Mouse (Mus musculus) forebrain, embryonic 16.5 days (tissue): ENCODE data around the gene Nr1i3. TPM values are rescaled to one million over a fixed set of nuclear protein-coding genes. Genes with fewer than 3 reads are reported as not detected.

ENCODE experiments used
- ATAC-seq: fragments of 200-750 bp; cut with Nextera tagmentation; 2 replicates; pipeline ENCODE4 v1.8.0; 2017; ENCODE audit warnings: mild to moderate bottlenecking, moderate library complexity
- H3K27ac ChIP-seq: fragments of 300-500 bp; sonication (generic); 2 replicates; pipeline ENCODE4 v1.5.1; 2014; ENCODE audit warnings: low read length, control low read depth
- H3K27me3 ChIP-seq: fragments of 300-500 bp; sonication (generic); replicated peaks from 2 replicates; pipeline ENCODE4 v1.6.1; 2014; ENCODE audit warnings: low read length; ENCODE audit not compliant: control insufficient read depth, insufficient read depth
- H3K36me3 ChIP-seq: fragments of 300-500 bp; sonication (generic); 2 replicates; pipeline ENCODE4 v1.6.1; 2014; ENCODE audit not compliant: control insufficient read depth, insufficient read depth
- H3K4me1 ChIP-seq: fragments of 300-500 bp; sonication (generic); replicated peaks from 2 replicates; pipeline ENCODE4 v1.6.1; 2014; ENCODE audit warnings: low read length; ENCODE audit not compliant: control insufficient read depth, insufficient read depth
- H3K4me2 ChIP-seq: fragments of 300-500 bp; sonication (generic); 2 replicates; pipeline ENCODE4 v1.6.1; 2014; ENCODE audit warnings: mild to moderate bottlenecking, low read length, control low read depth
- H3K4me3 ChIP-seq: fragments of 300-500 bp; sonication (generic); replicated peaks from 2 replicates; pipeline ENCODE4 v1.5.1; 2014; ENCODE audit warnings: mild to moderate bottlenecking, low read length, control low read depth
- H3K9ac ChIP-seq: fragments of 300-500 bp; sonication (generic); replicated peaks from 2 replicates; pipeline ENCODE4 v1.6.1; 2014; ENCODE audit warnings: low read depth, low read length, control low read depth
- H3K9me3 ChIP-seq: fragments of 300-500 bp; sonication (generic); 2 replicates; pipeline ENCODE4 v1.6.1; 2016; ENCODE audit warnings: low read length; ENCODE audit not compliant: control insufficient read depth
- WGBS: fragments of 180-500 bp; shearing (Covaris S2); extraction: QIAGEN DNeasy Blood & Tissue Kit; methylation state at CpG from one replicate; pipeline ENCODE4 v1.1.7; 2014; 5-methylcytosine and 5-hydroxymethylcytosine counted together
- polyA plus RNA-seq: library from polyadenylated mRNA; unstranded; fragments of >200 nt; fragmentation: Nextera tagmentation; extraction: Ambion mirVana; gene quantifications from 2 replicates; pipeline ENCODE4 v1.2.1, GENCODE M21; 2015

Gene Nr1i3
- polyA plus RNA-seq, 1 experiment from 2014 or later: 0.48 TPM

DNA sequence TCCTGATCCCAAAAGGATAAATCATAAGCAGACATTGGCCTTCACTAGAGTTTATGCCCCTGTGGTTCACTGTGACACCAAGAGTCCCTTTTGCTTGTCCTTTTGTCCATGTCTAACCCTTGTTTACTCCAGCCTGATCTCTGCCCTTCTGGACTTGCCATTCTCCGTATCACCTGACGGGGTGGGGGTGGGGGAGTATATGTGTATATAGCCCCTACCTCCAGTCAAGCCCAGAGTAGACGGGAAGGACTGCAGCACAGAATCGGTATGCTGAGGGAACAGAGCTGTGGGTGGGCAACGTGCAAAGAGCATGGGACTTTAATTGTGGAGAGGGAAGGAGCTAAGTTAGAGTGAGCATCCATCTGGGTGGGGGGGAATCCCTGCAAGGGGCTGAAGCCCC, 11.1 kb downstream of the Nr1i3 start, which contains the start of gene Apoa2:
Apoa2 (plus strand) TSS at position 198 of the 400 bp plus-strand sequence.
- Histone ChIP-seq H3K36me3 (no peaks in the 10 kb centered on the region), H3K9ac (no peak within 1 kb of the TSS), H3K9me3 (no peaks in the 10 kb centered on the region), H3K27ac (no peak within 1 kb of the TSS), H3K4me1 (peaks cover 13% of the 10 kb centered on the region), H3K4me3 (no peak within 1 kb of the TSS), H3K4me2 (no peak within 1 kb of the TSS), H3K27me3 (no peaks in the 10 kb centered on the region)
- WGBS: 79% methylated on average over 5 of the region's 5 CpGs
- ATAC-seq: no peak

DNA sequence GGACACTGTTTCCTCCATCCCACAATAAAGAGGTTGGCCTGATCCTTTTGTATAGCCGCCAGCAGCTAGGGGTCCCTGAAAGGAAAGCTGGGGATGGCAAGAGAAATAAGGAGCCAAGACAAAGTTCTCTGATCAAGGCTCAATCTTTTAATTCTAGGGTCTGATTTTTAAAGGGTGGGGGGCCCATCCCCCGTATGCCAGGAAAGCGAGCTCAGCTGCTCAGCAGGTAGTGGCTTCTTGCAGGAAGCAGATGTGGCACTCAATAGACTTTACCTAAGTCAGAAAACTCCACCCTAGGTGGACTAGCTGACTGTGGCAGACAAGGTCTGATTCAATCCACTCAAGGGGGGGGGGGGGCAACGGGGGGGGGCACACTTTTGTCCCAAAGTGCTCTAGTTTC, 13.0 kb downstream of the Nr1i3 start:
- Histone ChIP-seq H3K4me3 (no peak overlapping the region), H3K9ac (no peak overlapping the region), H3K27ac (no peak overlapping the region), H3K4me1 (peaks cover 4% of the 10 kb centered on the region; the same call in 1 of the 2 replicates), H3K9me3 (no peaks in the 10 kb centered on the region), H3K27me3 (no peaks in the 10 kb centered on the region), H3K36me3 (no peaks in the 10 kb centered on the region), H3K4me2 (no peak overlapping the region)
- ATAC-seq: no peak
- WGBS: 29% methylated on average over 4 of the region's 4 CpGs

DNA sequence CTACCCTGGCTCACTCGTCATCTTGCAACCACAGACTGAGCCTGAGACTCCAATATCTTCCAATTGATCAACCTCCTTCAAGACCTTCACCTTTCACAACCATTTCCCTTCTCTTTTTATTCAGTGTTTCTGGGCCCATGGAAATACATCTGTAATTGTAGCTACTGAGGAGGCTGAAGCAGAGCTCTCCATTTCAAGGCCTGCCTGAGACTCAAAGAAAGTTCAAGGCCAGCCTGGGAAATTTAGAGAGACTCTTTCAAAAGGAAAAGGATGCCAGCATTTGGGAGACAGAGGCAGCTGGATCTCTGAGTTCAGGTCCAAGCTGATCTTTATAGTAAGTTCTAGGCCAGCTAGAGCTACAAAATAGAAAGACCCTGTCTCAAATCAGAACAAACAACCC, 14.1 kb downstream of the Nr1i3 start:
- 84% methylated on average over 1 of the region's 1 CpGs for WGBS
- no peak overlapping the region for H3K9ac ChIP-seq
- H3K4me2 ChIP-seq: no peak overlapping the region
- H3K27ac ChIP-seq: no peak overlapping the region
- no peaks in the 10 kb centered on the region for H3K36me3 ChIP-seq
- H3K4me1 ChIP-seq: 0 out of 2 replicates have a peak, but pooled peaks cover 2% of the 10 kb centered on the region
- no peaks in the 10 kb centered on the region for H3K9me3 ChIP-seq
- no peak for ATAC-seq
- H3K4me3 ChIP-seq: no peak overlapping the region
- no peaks in the 10 kb centered on the region for H3K27me3 ChIP-seq

GRCm38 (mm10) chr1:171229750-171230149, 16.0 kb downstream of the Nr1i3 start:
- ATAC-seq: no peak
- 43% methylated on average over 6 of the region's 6 CpGs for WGBS
- H3K9me3 ChIP-seq: no peaks in the 10 kb centered on the region
- no peak overlapping the region for H3K4me2 ChIP-seq
- H3K27ac ChIP-seq: no peak overlapping the region
- peaks cover 2% of the 10 kb centered on the region; the same call in 1 of the 2 replicates for H3K36me3 ChIP-seq
- H3K27me3 ChIP-seq: no peaks in the 10 kb centered on the region
- H3K9ac ChIP-seq: no peak overlapping the region
- no peak overlapping the region for H3K4me3 ChIP-seq
- no peaks in the 10 kb centered on the region for H3K4me1 ChIP-seq

DNA sequence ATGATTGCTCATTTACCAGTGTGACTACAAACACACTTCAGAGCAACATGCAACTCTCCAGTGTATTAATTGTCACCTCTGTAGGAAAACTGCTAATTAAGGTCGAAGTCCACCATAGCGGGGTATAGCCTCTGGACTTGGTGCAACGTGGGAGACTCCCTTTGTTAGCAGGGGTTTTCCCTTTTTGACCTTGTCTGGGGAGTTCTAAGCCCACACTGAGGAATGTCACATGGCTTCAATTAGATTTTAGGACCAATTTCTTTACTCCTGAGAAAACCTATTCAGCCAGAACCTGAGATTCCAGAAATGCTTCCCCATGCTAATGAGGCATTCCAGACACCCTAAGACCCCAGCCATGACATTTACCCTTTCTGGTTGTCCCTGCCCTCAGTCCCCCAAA, 16.4 kb downstream of the Nr1i3 start:
- 28% methylated on average over 3 of the region's 3 CpGs for whole genome bisulfite sequencing
- ATAC-seq: no peak
- no peak overlapping the region for H3K9ac ChIP-seq

GRCm38 (mm10) chr1:171231844-171232243, 18.1 kb downstream of the Nr1i3 start:
- Histone ChIP-seq H3K27me3 (no peaks in the 10 kb centered on the region), H3K4me1 (no peaks in the 10 kb centered on the region), H3K9ac (no peak overlapping the region), H3K9me3 (no peaks in the 10 kb centered on the region), H3K27ac (no peak overlapping the region), H3K36me3 (peaks cover 8% of the 10 kb centered on the region; the same call in 1 of the 2 replicates), H3K4me2 (no peak overlapping the region), H3K4me3 (no peak overlapping the region)
- 72% methylated on average over 4 of the region's 4 CpGs for WGBS
- no peak for ATAC-seq

More for the DNA sequence above, 16.4 kb downstream of the Nr1i3 start:
- H3K4me1 ChIP-seq: no peaks in the 10 kb centered on the region
- H3K27ac ChIP-seq: no peak overlapping the region
- no peaks in the 10 kb centered on the region for H3K9me3 ChIP-seq
- no peak overlapping the region for H3K4me2 ChIP-seq
- peaks cover 2% of the 10 kb centered on the region; the same call in 1 of the 2 replicates for H3K36me3 ChIP-seq
- H3K4me3 ChIP-seq: no peak overlapping the region
- H3K27me3 ChIP-seq: no peaks in the 10 kb centered on the region

DNA sequence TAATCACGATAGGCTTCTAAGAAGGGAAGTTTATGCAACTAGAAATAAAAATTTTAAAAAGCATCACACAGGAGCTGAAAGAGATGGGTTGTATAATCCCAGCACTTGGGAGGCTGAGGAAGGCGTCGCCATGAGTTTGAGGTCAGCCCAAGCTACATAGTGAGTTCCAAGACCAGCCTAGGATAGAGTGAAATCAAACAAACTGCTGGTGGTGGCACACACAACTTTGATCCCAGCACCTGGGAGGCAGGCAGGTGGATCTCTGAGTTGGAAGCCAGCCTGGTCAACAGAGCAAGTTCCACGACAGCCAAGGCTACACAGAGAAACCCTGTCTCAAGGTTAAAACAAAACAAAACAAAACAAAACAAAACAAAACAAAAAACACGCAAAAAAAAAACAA, 18.6 kb downstream of the Nr1i3 start:
- Histone ChIP-seq H3K27me3 (no peaks in the 10 kb centered on the region), H3K9ac (no peak overlapping the region), H3K4me1 (no peaks in the 10 kb centered on the region), H3K4me2 (no peak overlapping the region), H3K9me3 (no peaks in the 10 kb centered on the region), H3K4me3 (no peak overlapping the region), H3K36me3 (peaks cover 12% of the 10 kb centered on the region), H3K27ac (no peak overlapping the region)
- 87% methylated on average over 5 of the region's 5 CpGs for WGBS
- ATAC-seq: no peak

GRCm38 (mm10) chr1:171232800-171233730, 19.3 kb downstream of the Nr1i3 start:
- H3K9ac ChIP-seq: no peak overlapping the region
- no peak overlapping the region for H3K27ac ChIP-seq
- H3K9me3 ChIP-seq: no peaks in the 10 kb centered on the region
- H3K4me1 ChIP-seq: no peaks in the 10 kb centered on the region
- no peak overlapping the region for H3K4me2 ChIP-seq
- no peak overlapping the region for H3K4me3 ChIP-seq
- ATAC-seq: no peak
- H3K27me3 ChIP-seq: no peaks in the 10 kb centered on the region
- H3K36me3 ChIP-seq: peaks cover 19% of the 10 kb centered on the region
- WGBS: 83% methylated on average over 12 of the region's 12 CpGs

DNA sequence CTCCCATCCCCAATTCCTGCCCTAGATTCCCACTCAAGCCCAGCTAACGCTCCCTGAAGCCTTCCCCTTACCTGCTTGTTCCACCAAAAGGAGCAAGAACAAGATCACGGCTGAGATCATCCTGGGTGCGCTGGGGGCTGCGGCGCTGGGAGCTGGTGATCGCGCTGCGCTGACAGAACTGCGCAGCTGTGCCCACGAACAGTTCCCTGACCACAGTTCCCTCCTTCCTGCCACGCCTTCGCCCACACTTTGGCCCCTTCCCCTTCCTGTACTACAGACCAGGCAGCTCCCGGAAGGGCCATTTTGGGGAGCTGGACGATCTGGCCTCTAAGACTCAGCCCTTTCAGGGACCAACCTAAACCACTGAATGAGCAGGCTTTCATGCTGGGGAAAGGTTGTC, 20.4 kb downstream of the Nr1i3 start, which contains the start of gene Fcer1g:
Fcer1g (minus strand) TSS at position 240 of the 400 bp plus-strand sequence.
- Histone ChIP-seq H3K36me3 (peaks cover 26% of the 10 kb centered on the region), H3K27ac (no peak within 1 kb of the TSS), H3K9ac (no peak within 1 kb of the TSS), H3K4me1 (no peaks in the 10 kb centered on the region), H3K27me3 (no peaks in the 10 kb centered on the region), H3K9me3 (no peaks in the 10 kb centered on the region), H3K4me3 (no peak within 1 kb of the TSS), H3K4me2 (no peak within 1 kb of the TSS)
- ATAC-seq: no peak
- WGBS: 92% methylated on average over 14 of the region's 14 CpGs
